Mouse (Mus musculus) G1E (cell line): ENCODE data around the gene Kcnk16. TPM values are rescaled to one million over a fixed set of nuclear protein-coding genes. Genes with fewer than 3 reads are reported as not detected.

Experiments
- ATAC-seq: 2 replicates; pipeline ENCODE4 v1.8.0; 2016; ENCODE audit warnings: mild to moderate bottlenecking; ENCODE audit not compliant: insufficient number of reproducible peaks, poor library complexity, low FRiP score, severe bottlenecking; ENCODE audit errors: extremely low read depth
- DNase-seq: peaks from one replicate; pipeline ENCODE4 v3.0.0; 2012; ENCODE audit warnings: low spot score
- H3K27me3 ChIP-seq: 2 replicates; pipeline ENCODE4 v1.6.1; 2012; ENCODE audit warnings: mild to moderate bottlenecking, low read length, inconsistent platforms; ENCODE audit not compliant: insufficient read depth
- H3K36me3 ChIP-seq: replicated peaks from 2 replicates; pipeline ENCODE3; 2012; ENCODE audit warnings: mild to moderate bottlenecking, inconsistent platforms
- H3K4me1 ChIP-seq: 2 replicates; pipeline ENCODE4 v1.6.1; 2012; ENCODE audit warnings: low read depth, low read length, inconsistent platforms, mixed read lengths; ENCODE audit not compliant: insufficient read depth
- H3K4me3 ChIP-seq: 2 replicates; pipeline ENCODE4 v1.5.1; 2012; ENCODE audit warnings: low read depth, mild to moderate bottlenecking, inconsistent platforms, low read length, moderate library complexity, mixed read lengths
- H3K9me3 ChIP-seq: replicated peaks from 2 replicates; pipeline ENCODE4 v1.6.1; 2012; ENCODE audit warnings: inconsistent platforms
- CTCF ChIP-seq: IDR thresholded peaks from 2 replicates; pipeline ENCODE4 v1.5.1; 2012; ENCODE audit warnings: low read depth, low read length, inconsistent platforms, mixed read lengths
- GATA1 ChIP-seq: IDR thresholded peaks from 2 replicates; pipeline ENCODE4 v1.6.1; 2012; ENCODE audit warnings: borderline replicate concordance, low read length, inconsistent platforms, mixed read lengths
- GATA2 ChIP-seq: IDR thresholded peaks from 2 replicates; pipeline ENCODE4 v1.6.1; 2012; ENCODE audit warnings: low read depth, low read length, inconsistent platforms, borderline replicate concordance
- POLR2AphosphoS5 ChIP-seq: IDR thresholded peaks from 2 replicates; pipeline ENCODE4 v1.6.1; 2012; ENCODE audit warnings: low read depth, low read length, inconsistent platforms; ENCODE audit not compliant: insufficient replicate concordance
- TAL1 ChIP-seq: conservative IDR thresholded peaks from 2 replicates; pipeline ENCODE4 v1.6.1; 2012; ENCODE audit warnings: low read depth, low read length, inconsistent platforms, mixed read lengths
- polyA plus RNA-seq: library from polyadenylated mRNA; stranded (reverse); fragments of >175 nt; gene quantifications from 2 replicates; pipeline ENCODE4 v1.2.3, GENCODE M21; 2012
- total RNA-seq, 2 experiments: library from RNA; stranded (forward) in 1 of 2; stranded (reverse) in 1 of 2; fragments of 200-1000 nt in 1 of 2; fragments of >200 nt in 1 of 2; fragmentation: Nextera tagmentation in 1 of 2; gene quantifications; 2 replicates each; pipeline ENCODE4 v1.2.3; 2014 to 2017

Gene Kcnk16
- total and polyA plus RNA-seq, 3 experiments: 0.16 TPM; not detected in 2

DNA sequence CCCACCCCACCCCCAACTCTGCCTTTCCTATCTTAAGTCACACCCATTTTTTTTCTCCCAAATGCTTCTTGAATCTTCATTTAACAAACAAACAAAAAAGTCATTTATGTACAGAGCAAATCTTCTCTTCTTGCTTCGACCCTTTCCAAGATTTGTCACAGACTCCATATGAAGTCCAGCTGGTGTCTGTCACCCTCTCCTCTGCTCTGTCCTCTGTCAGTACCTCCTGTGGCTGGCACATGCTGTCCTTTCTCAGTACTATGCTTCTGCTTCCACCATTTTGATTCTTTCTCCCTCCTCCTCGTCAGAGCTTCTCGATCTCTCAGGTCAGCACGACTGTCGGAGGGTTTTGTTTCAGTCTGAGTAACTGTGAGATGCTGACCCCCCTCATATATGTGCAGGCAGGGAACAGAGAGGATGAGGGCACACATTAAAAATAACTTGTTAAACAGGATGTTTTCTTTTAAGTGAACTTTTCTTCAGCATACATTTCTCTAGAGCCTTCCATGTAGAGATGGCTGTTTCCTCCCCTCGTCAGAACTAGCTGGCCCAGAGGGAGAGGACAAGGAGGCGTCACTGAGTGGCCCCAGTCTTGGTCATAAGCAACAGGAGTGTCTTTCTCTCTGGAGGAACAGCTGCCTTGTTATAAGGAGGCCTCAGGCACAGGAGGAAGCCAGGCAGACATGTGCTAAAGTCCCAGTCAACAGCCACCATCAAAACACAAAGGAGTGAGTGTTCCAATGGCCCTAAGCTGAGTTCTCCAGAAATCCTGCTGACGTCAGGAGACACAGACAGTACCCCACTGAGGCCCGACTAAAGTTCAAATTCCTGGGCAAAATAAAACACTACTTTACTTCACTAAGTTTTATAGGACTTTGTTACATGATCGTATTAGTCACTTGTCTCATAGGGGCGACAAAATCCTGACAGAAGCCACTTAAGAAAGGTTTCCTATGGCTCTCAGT lies 35.7 kb downstream of the Kcnk16 start:
- ATAC-seq (no peak), DNase-seq (no peak)
- Histone ChIP-seq H3K27me3 (peaks cover 52% of the 10 kb centered on the region), H3K4me1 (peaks cover 2% of the 10 kb centered on the region), H3K9me3 (no peaks in the 10 kb centered on the region), H3K36me3 (no peaks in the 10 kb centered on the region), H3K4me3 (no peak overlapping the region)
- no peak for TF ChIP-seq GATA1
- no peak for TF ChIP-seq CTCF
- TF ChIP-seq POLR2AphosphoS5: no peak
- no peak for TF ChIP-seq TAL1
- no peak for TF ChIP-seq GATA2

DNA sequence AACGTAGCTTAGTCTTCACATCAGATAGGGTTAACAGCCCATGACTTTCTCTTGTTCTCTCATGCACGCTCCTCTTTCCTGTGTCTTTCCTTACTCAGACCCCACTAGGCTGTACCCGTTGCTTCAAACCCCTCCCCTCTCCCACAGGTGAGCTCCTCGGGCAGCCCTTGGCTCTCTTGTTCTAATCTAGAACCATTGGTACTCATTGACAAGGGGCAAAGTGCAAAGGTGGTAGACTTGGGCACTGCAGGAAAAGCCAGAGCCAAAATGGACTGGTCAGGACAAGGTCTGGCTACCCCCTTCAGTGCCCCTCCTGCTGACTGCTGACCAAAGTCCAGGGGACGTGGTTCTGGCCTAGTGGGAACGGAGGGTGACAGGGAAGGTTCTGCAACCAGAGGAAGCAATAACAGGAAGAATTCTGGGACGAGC lies 38.9 kb downstream of the Kcnk16 start:
- ATAC-seq: no peak
- TF ChIP-seq POLR2AphosphoS5: no peak
- no peak for TF ChIP-seq CTCF
- no peak for TF ChIP-seq TAL1
- TF ChIP-seq GATA2: no peak
- no peak for TF ChIP-seq GATA1
- H3K4me1 ChIP-seq: peaks cover 3% of the 10 kb centered on the region
- no peak for DNase-seq
- no peak overlapping the region for H3K4me3 ChIP-seq
- peaks cover 63% of the 10 kb centered on the region for H3K27me3 ChIP-seq
- no peaks in the 10 kb centered on the region for H3K9me3 ChIP-seq
- no peaks in the 10 kb centered on the region for H3K36me3 ChIP-seq

- Histone ChIP-seq H3K9me3 (no peaks in the 10 kb centered on the region), H3K27me3 (peaks cover 69% of the 10 kb centered on the region), H3K4me3 (no peak overlapping the region), H3K36me3 (no peaks in the 10 kb centered on the region), H3K4me1 (peaks cover 3% of the 10 kb centered on the region)
- no peak for DNase-seq
- ATAC-seq: no peak
- TF ChIP-seq GATA2 (no peak), TAL1 (no peak), POLR2AphosphoS5 (no peak), GATA1 (no peak), CTCF (no peak)
These were observed 39.6 kb downstream of the Kcnk16 start for GRCm38 (mm10) chr14:20229437-20229836.

DNA sequence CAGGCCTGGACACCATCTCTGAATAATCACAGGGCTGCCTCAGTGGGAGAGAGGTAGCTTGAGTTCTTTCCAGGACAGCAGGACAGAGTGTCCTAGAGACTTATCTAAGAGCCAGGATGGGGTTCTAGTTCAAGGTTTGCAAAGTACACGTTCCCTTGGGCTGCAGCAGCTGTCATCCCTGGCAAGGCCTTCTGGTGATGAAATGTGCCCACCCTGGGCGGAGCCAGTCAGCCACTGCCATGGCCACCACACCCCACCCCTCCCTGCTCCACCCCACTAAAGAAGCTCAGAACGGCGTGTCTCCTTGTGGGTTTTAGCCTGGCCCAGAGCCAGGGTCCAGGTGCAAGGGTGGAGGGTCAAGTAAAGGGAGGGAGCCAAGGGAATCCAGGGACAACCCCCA lies 40.7 kb downstream of the Kcnk16 start:
- Histone ChIP-seq H3K4me3 (no peak overlapping the region), H3K4me1 (peaks cover 3% of the 10 kb centered on the region), H3K9me3 (no peaks in the 10 kb centered on the region), H3K27me3 (peaks cover 72% of the 10 kb centered on the region), H3K36me3 (no peaks in the 10 kb centered on the region)
- TF ChIP-seq GATA1 (no peak), POLR2AphosphoS5 (no peak), CTCF (no peak), TAL1 (no peak)
- ATAC-seq (no peak), DNase-seq (no peak)

GRCm38 (mm10) chr14:20226982-20227381 lies 42.0 kb downstream of the Kcnk16 start:
- Histone ChIP-seq H3K9me3 (no peaks in the 10 kb centered on the region), H3K27me3 (peaks cover 74% of the 10 kb centered on the region), H3K4me1 (peaks cover 3% of the 10 kb centered on the region), H3K36me3 (no peaks in the 10 kb centered on the region), H3K4me3 (no peak overlapping the region)
- ATAC-seq (no peak), DNase-seq (no peak)
- TF ChIP-seq GATA1 (no peak), CTCF (no peak), POLR2AphosphoS5 (no peak), TAL1 (no peak), GATA2 (no peak)

- ATAC-seq (no peak), DNase-seq (no peak)
- TF ChIP-seq CTCF: no peak
- no peak for TF ChIP-seq POLR2AphosphoS5
- peaks cover 3% of the 10 kb centered on the region for H3K4me1 ChIP-seq
- H3K27me3 ChIP-seq: peaks cover 73% of the 10 kb centered on the region
- H3K9me3 ChIP-seq: no peaks in the 10 kb centered on the region
- H3K36me3 ChIP-seq: no peaks in the 10 kb centered on the region
- H3K4me3 ChIP-seq: no peak overlapping the region
These were observed 42.5 kb downstream of the Kcnk16 start for GRCm38 (mm10) chr14:20226488-20226887.

DNA sequence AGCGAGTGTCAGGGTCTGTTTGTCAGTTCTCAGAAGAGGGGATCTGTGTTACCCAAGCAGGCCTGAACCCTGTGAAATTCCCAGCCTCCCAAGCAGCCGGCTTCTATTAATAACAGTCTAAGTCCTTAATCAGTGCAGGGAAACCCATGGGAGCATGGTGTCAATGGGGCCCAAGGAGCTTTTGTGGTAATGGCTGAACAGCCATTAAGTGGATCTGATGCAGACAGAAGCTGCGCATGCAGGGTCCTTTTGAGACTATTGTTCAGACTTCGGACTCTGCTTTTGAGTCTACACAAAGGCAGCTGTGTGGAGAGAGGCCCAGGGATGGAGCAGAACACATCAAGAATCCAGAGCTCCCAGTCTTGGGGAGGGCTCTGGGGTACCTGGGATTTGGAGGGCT lies 43.5 kb downstream of the Kcnk16 start:
- TF ChIP-seq GATA1 (no peak), TAL1 (no peak), POLR2AphosphoS5 (no peak), GATA2 (no peak), CTCF (no peak)
- peaks cover 72% of the 10 kb centered on the region for H3K27me3 ChIP-seq
- H3K4me3 ChIP-seq: no peak overlapping the region
- ATAC-seq (no peak), DNase-seq (no peak)
- peaks cover 3% of the 10 kb centered on the region for H3K4me1 ChIP-seq
- no peaks in the 10 kb centered on the region for H3K9me3 ChIP-seq
- H3K36me3 ChIP-seq: no peaks in the 10 kb centered on the region
